Mouse (Mus musculus): ENCODE measurements at regions not wholly inside any gene's neighbourhood (a gene's known extent, or its start where the extent isn't known, plus 50 kb on each side); places are given as distances from the start of the nearest gene placed in this dataset.

- Histone ChIP-seq H3K4me3 (ENCODE audit: low read depth, low read length) (no peak overlapping the region), H3K36me3 (ENCODE audit: control insufficient read depth, insufficient read depth) (no peaks in the 10 kb centered on the region), H3K27ac (ENCODE audit: low read length) (no peak overlapping the region), H3K27me3 (ENCODE audit: control insufficient read depth, insufficient read depth, low read depth, low read length) (no peaks in the 10 kb centered on the region), H3K4me1 (ENCODE audit: control insufficient read depth, low read depth, low read length) (no peaks in the 10 kb centered on the region), H3K9me3 (replicated peaks; ENCODE audit: control insufficient read depth, low read length) (no peaks in the 10 kb centered on the region), H3K4me2 (ENCODE audit: low read depth, low read length) (no peak overlapping the region), H3K9ac (ENCODE audit: low read depth, low read length) (no peak overlapping the region)
- no peak for ATAC-seq (ENCODE audit: low read depth)
- WGBS (ENCODE audit: insufficient replicate concordance), result 58% methylated on average over 6 of the region's 6 CpGs
Observed at GRCm38 (mm10) chr2:109554644-109555043, 119.9 kb upstream of the Bdnf start.

- ATAC-seq (ENCODE audit: low read depth), result no peak
- no peak overlapping the region for H3K4me2 ChIP-seq (ENCODE audit: low read depth, low read length)
- H3K4me3 ChIP-seq (ENCODE audit: low read depth, low read length), result no peak overlapping the region
- no peaks in the 10 kb centered on the region for H3K4me1 ChIP-seq (ENCODE audit: control insufficient read depth, low read depth, low read length)
- H3K27me3 ChIP-seq (ENCODE audit: control insufficient read depth, insufficient read depth, low read depth, low read length), result no peaks in the 10 kb centered on the region
- no peaks in the 10 kb centered on the region for H3K9me3 ChIP-seq (replicated peaks; ENCODE audit: control insufficient read depth, low read length)
- no peak overlapping the region for H3K27ac ChIP-seq (ENCODE audit: low read length)
- H3K36me3 ChIP-seq (ENCODE audit: control insufficient read depth, insufficient read depth), result no peaks in the 10 kb centered on the region
- H3K9ac ChIP-seq (ENCODE audit: low read depth, low read length), result no peak overlapping the region
- WGBS (ENCODE audit: insufficient replicate concordance), result 66% methylated on average over 9 of the region's 9 CpGs
Observed at GRCm38 (mm10) chr2:109559088-109560030, 115.1 kb upstream of the Bdnf start.

- Histone ChIP-seq H3K4me1 (ENCODE audit: control insufficient read depth, low read depth, low read length) (no peaks in the 10 kb centered on the region), H3K4me2 (ENCODE audit: low read depth, low read length) (no peak overlapping the region), H3K9me3 (replicated peaks; ENCODE audit: control insufficient read depth, low read length) (no peaks in the 10 kb centered on the region), H3K4me3 (ENCODE audit: low read depth, low read length) (no peak overlapping the region), H3K27me3 (ENCODE audit: control insufficient read depth, insufficient read depth, low read depth, low read length) (no peaks in the 10 kb centered on the region), H3K27ac (ENCODE audit: low read length) (no peak overlapping the region), H3K9ac (ENCODE audit: low read depth, low read length) (no peak overlapping the region), H3K36me3 (ENCODE audit: control insufficient read depth, insufficient read depth) (no peaks in the 10 kb centered on the region)
- no peak for ATAC-seq (ENCODE audit: low read depth)
- WGBS (ENCODE audit: insufficient replicate concordance), result 49% methylated on average over 3 of the region's 3 CpGs
Observed at GRCm38 (mm10) chr2:109562996-109563395, 111.5 kb upstream of the Bdnf start.

- H3K27me3 ChIP-seq (ENCODE audit: control insufficient read depth, insufficient read depth, low read depth, low read length), result no peaks in the 10 kb centered on the region
- no peak overlapping the region for H3K4me3 ChIP-seq (ENCODE audit: low read depth, low read length)
Observed at GRCm38 (mm10) chr2:109576946-109577345, 97.6 kb upstream of the Bdnf start.

GRCm38 (mm10) chr2:109578870-109579310 is 95.6 kb upstream of the Bdnf start:
- H3K9ac ChIP-seq (ENCODE audit: low read depth, low read length), result no peak overlapping the region
- no peaks in the 10 kb centered on the region for H3K27me3 ChIP-seq (ENCODE audit: control insufficient read depth, insufficient read depth, low read depth, low read length)
- H3K4me2 ChIP-seq (ENCODE audit: low read depth, low read length), result no peak overlapping the region
- 13% methylated on average over 6 of the region's 6 CpGs for WGBS (ENCODE audit: insufficient replicate concordance)
- no peaks in the 10 kb centered on the region for H3K4me1 ChIP-seq (ENCODE audit: control insufficient read depth, low read depth, low read length)
- H3K36me3 ChIP-seq (ENCODE audit: control insufficient read depth, insufficient read depth), result no peaks in the 10 kb centered on the region
- H3K27ac ChIP-seq (ENCODE audit: low read length), result no peak overlapping the region
- H3K9me3 ChIP-seq (replicated peaks; ENCODE audit: control insufficient read depth, low read length), result no peaks in the 10 kb centered on the region
- H3K4me3 ChIP-seq (ENCODE audit: low read depth, low read length), result no peak overlapping the region
- ATAC-seq (ENCODE audit: low read depth), result no peak

More at GRCm38 (mm10) chr2:109576946-109577345, 97.6 kb upstream of the Bdnf start:
- H3K4me2 ChIP-seq (ENCODE audit: low read depth, low read length), result no peak overlapping the region
- H3K36me3 ChIP-seq (ENCODE audit: control insufficient read depth, insufficient read depth), result no peaks in the 10 kb centered on the region
- no peaks in the 10 kb centered on the region for H3K4me1 ChIP-seq (ENCODE audit: control insufficient read depth, low read depth, low read length)
- no peak overlapping the region for H3K9ac ChIP-seq (ENCODE audit: low read depth, low read length)
- no peak overlapping the region for H3K27ac ChIP-seq (ENCODE audit: low read length)
- ATAC-seq (ENCODE audit: low read depth), result no peak
- H3K9me3 ChIP-seq (replicated peaks; ENCODE audit: control insufficient read depth, low read length), result no peaks in the 10 kb centered on the region

GRCm38 (mm10) chr2:109618341-109619058 is 56.0 kb upstream of the Bdnf start:
- ATAC-seq (ENCODE audit: low read depth), result no peak
- H3K9me3 ChIP-seq (replicated peaks; ENCODE audit: control insufficient read depth, low read length), result no peaks in the 10 kb centered on the region
- no peaks in the 10 kb centered on the region for H3K36me3 ChIP-seq (ENCODE audit: control insufficient read depth, insufficient read depth)
- no peaks in the 10 kb centered on the region for H3K4me1 ChIP-seq (ENCODE audit: control insufficient read depth, low read depth, low read length)
- no peaks in the 10 kb centered on the region for H3K27me3 ChIP-seq (ENCODE audit: control insufficient read depth, insufficient read depth, low read depth, low read length)
- H3K27ac ChIP-seq (ENCODE audit: low read length), result no peak overlapping the region
- no peak overlapping the region for H3K4me3 ChIP-seq (ENCODE audit: low read depth, low read length)
- WGBS (ENCODE audit: insufficient replicate concordance), result 64% methylated on average over 9 of the region's 9 CpGs
- H3K4me2 ChIP-seq (ENCODE audit: low read depth, low read length), result no peak overlapping the region
- H3K9ac ChIP-seq (ENCODE audit: low read depth, low read length), result no peak overlapping the region

GRCm38 (mm10) chr2:109619676-109620075 is 54.8 kb upstream of the Bdnf start:
- WGBS (ENCODE audit: insufficient replicate concordance), result 76% methylated on average over 6 of the region's 6 CpGs
- no peak overlapping the region for H3K4me2 ChIP-seq (ENCODE audit: low read depth, low read length)
- ATAC-seq (ENCODE audit: low read depth), result no peak

GRCm38 (mm10) chr2:109621595-109621994 is 52.9 kb upstream of the Bdnf start:
- Histone ChIP-seq H3K4me3 (ENCODE audit: low read depth, low read length) (no peak overlapping the region), H3K27ac (ENCODE audit: low read length) (no peak overlapping the region), H3K4me2 (ENCODE audit: low read depth, low read length) (no peak overlapping the region), H3K27me3 (ENCODE audit: control insufficient read depth, insufficient read depth, low read depth, low read length) (no peaks in the 10 kb centered on the region), H3K9ac (ENCODE audit: low read depth, low read length) (no peak overlapping the region), H3K36me3 (ENCODE audit: control insufficient read depth, insufficient read depth) (no peaks in the 10 kb centered on the region), H3K4me1 (ENCODE audit: control insufficient read depth, low read depth, low read length) (no peaks in the 10 kb centered on the region), H3K9me3 (replicated peaks; ENCODE audit: control insufficient read depth, low read length) (no peaks in the 10 kb centered on the region)
- WGBS (ENCODE audit: insufficient replicate concordance), result 57% methylated on average over 9 of the region's 9 CpGs
- ATAC-seq (ENCODE audit: low read depth), result no peak

More at GRCm38 (mm10) chr2:109619676-109620075, 54.8 kb upstream of the Bdnf start:
- H3K9me3 ChIP-seq (replicated peaks; ENCODE audit: control insufficient read depth, low read length), result no peaks in the 10 kb centered on the region
- no peaks in the 10 kb centered on the region for H3K36me3 ChIP-seq (ENCODE audit: control insufficient read depth, insufficient read depth)
- no peaks in the 10 kb centered on the region for H3K4me1 ChIP-seq (ENCODE audit: control insufficient read depth, low read depth, low read length)
- H3K9ac ChIP-seq (ENCODE audit: low read depth, low read length), result no peak overlapping the region
- no peaks in the 10 kb centered on the region for H3K27me3 ChIP-seq (ENCODE audit: control insufficient read depth, insufficient read depth, low read depth, low read length)
- H3K4me3 ChIP-seq (ENCODE audit: low read depth, low read length), result no peak overlapping the region
- H3K27ac ChIP-seq (ENCODE audit: low read length), result no peak overlapping the region

All from liver, embryonic 16.5 days (tissue).